Mouse (Mus musculus): Measurements from ENCODE around the gene Carmil3. TPM values are rescaled to one million over a fixed set of nuclear protein-coding genes. Genes with fewer than 3 reads are reported as not detected.
A peak's percentile ranks its signal among the peaks of the same experiment; 100 is the strongest.

Gene Carmil3
- total RNA-seq, 2 experiments from 2014 or later = 57.9 to 64.4 TPM

DNA sequence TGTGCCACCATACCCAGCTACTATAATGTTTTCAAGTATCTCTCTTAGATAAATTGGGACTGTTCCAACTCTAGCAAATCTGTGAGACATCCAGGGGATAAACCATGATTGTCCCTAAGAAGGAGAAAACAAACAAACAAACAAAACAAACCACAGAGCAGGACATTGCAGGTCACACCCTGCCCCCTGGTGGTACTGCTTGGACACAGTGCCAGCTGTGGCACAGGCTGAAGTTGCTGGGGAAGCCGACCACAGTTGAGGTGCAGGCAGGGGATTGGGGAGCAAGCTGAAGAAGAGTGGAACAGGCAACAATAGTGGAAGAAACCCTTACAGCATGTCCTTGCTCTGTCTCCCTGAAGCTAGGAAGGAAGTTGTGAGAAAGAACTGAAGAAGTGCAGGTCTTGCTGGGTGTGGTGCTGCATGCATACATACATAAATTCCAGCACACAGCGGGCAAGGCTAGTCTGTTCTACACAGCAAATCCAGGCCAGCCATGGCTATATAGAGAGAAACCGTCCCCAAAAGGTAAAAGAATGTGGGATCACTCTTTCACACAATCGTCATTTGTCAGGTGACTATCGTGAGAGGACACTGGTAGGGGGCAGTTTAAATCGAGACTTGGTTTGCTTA, 45.8 kb downstream of the Carmil3 start:
- no peak for DNase-seq (ENCODE audit: low spot score in 2 of 2)
- TF ChIP-seq CTCF (conservative IDR thresholded peaks at IDR 0.05) = peak; percentile 90
- H3K27ac ChIP-seq = no peak overlapping the region

DNA sequence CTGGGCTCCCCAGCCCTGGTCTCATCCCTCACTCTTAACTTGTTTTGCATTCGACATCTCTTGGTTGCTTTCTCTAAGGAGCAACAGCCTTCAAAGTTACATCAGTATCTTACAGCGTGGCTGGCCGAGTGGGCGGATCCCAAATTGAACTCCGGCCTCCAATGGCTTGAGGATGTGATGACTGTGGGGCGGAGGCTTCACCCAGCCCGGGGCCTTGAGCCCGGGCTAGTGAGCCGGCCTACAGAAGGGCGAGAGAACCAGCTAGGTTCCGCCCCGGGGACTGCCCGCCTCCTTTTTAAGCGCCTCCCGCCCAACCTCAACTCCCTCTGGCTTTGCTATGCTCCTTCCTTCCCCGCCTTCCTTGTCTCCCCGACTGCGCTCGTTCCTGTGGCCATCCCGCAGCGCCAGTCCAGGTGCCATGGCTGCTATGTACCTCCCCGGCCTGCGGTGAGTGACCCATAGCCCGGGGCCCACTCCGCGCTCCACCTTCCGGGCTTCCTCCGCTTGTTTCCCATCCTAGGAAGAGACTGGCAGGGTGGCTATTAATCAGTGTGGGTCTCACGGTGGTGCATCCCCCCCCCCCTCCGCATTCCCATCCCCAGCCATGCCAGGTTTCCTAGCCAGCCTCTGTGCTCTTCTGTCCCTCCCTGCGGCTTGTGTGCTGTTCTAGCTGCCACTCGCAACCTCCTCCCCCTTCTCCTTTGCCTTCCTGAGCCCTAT, 49.8 kb downstream of the Carmil3 start, which contains the start of gene Pck2:
Pck2 (plus strand) TSS at position 200 of the 720 bp plus-strand sequence.
- DNase-seq (ENCODE audit: low spot score in 2 of 2) = peak; percentile 63 to 77
- Histone ChIP-seq H3K27ac (peak within 1 kb of the TSS; percentile 92), H3K4me3 (peak within 1 kb of the TSS; percentile 80)
- TF ChIP-seq CTCF (conservative IDR thresholded peaks at IDR 0.05) = no peak

More for the DNA sequence above, 45.8 kb downstream of the Carmil3 start:
- H3K4me3 ChIP-seq = no peak overlapping the region

DNA sequence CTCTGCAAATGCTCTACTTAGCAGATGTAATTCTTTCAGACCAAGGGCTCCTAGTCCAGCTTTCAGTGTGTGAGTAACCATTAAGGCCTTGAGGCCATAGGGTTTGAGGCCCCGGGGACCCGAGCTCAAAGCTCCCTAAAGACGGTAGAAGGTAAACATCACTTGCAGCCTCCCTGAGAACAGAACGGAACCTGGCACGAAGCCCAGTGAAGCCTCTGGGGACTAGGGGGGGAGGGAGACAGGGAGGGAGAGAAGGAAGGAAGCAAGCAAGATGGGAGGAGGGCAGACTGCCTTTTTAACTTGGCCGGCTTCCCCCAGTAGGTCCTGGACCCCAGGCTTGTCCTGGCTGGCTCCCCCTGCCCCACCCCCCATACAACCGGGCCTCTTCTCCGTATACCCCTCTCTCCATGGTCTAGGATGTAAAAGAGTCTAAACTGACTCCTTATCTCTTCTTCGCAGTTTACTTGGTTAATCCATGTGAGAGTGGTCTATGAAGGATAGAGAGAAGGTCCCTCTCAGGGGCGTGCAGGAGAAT, 50.4 kb downstream of the Carmil3 start:
- TF ChIP-seq CTCF (conservative IDR thresholded peaks at IDR 0.05) = no peak
- peak; percentile 76 to 77 for DNase-seq (ENCODE audit: low spot score in 2 of 2)
- H3K4me3 ChIP-seq = peak overlapping the region; percentile 80
- peak overlapping the region; percentile 92 for H3K27ac ChIP-seq

DNA sequence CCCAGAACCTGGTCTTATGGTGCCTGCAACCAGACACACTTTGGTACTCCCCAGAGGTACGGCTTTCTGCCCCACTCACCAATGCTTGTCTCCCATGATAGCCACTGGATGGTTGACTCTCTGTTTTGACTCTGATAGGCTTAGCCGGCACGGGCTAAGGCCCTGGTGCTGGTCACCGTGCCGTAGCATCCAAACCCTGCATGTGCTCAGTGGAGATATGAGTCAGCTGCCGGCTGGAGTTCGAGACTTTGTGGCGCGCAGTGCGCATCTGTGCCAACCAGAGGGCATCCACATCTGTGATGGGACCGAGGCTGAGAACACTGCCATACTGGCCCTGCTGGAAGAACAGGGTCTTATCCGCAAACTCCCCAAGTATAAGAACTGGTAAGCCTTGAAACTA, 51.8 kb downstream of the Carmil3 start:
- no peak for TF ChIP-seq CTCF (conservative IDR thresholded peaks at IDR 0.05)
- no peak overlapping the region for H3K4me3 ChIP-seq
- no peak overlapping the region for H3K27ac ChIP-seq
- no peak for DNase-seq (ENCODE audit: low spot score in 2 of 2)

DNA sequence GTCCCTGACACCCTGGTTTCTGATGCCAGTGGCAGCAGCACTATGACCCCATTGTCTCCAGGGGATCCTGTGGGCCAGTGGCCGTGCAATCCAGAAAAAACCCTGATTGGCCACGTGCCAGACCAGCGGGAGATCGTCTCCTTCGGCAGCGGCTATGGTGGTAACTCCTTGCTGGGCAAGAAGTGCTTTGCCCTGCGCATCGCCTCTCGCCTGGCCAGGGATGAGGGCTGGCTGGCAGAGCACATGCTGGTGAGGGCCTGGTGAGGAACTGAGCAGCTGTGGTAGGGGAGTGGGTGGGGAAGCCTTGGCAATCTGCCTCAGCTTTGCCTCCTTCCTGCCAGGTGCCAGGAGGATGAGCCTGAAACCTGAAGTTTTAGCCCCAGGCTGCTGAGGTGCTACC, 53.9 kb downstream of the Carmil3 start:
- H3K27ac ChIP-seq = peak overlapping the region; percentile 52; the same call in 1 of the 2 replicates
- TF ChIP-seq CTCF (conservative IDR thresholded peaks at IDR 0.05) = no peak
- DNase-seq (ENCODE audit: low spot score in 2 of 2) = no peak
- H3K4me3 ChIP-seq = no peak overlapping the region

DNA sequence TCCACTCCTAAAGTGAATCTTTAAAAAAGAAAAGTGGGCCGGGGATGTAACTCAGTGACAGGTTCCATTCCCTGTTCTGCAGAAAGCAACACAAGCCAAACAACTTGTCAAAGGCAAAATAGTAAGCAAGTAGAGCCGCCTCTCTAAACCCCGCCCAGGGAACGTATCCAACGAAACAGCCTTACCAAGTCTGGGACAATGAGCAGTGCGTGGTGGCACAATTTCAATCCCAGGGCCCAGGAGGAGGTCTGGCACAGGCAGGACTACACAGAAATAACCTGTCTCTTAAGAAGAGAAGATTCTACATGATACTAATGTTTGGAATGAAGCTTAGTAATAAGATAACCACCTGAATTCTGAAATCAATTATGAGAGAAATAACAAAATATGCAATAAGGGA, 59.7 kb downstream of the Carmil3 start:
- DNase-seq (ENCODE audit: low spot score in 2 of 2) = no peak
- no peak overlapping the region for H3K27ac ChIP-seq
- 0 out of 2 replicates have a peak, but pooled peaks have one; percentile 0 for TF ChIP-seq CTCF (conservative IDR thresholded peaks at IDR 0.05)
- no peak overlapping the region for H3K4me3 ChIP-seq

DNA sequence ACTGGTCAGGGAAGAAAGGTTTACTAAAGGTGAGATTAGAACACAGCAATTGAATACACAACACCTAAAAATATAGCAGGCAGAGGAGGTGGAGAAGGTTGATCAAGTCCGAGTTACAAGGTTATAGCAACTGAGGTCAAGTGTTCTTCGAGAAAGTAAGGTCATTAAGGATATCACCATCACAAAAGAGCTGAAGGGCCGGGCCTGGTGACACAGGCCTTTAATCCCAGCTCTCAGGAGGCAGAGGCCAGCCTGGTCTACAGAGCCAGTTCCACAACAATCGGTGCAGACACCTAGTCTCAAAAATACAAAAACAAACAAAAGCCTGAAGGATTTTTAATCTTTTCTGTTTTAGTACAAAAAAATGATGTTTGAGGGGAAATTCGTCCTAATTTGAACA, 60.9 kb downstream of the Carmil3 start:
- H3K4me3 ChIP-seq = no peak overlapping the region
- TF ChIP-seq CTCF (conservative IDR thresholded peaks at IDR 0.05) = no peak
- DNase-seq (ENCODE audit: low spot score in 2 of 2) = no peak
- no peak overlapping the region for H3K27ac ChIP-seq

DNA sequence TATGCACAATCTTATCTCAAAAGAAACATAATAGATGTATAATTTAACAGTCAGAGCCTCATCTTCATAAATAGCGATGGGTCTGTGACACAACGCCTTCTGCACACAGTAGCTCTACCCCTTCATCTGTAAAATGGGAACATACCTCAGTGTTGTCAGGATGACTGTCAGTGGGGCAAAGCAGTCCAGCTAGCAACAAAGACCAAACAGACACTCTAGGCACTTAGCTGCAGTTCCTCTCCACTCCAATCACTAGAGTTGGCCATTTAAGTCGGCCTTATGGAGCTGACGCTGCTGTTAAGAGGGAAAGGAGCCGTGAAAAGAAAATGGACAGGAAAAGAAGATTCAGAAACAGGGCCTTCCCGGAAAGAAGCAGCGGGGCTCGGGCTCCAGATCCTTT, 61.3 kb downstream of the Carmil3 start:
- no peak for TF ChIP-seq CTCF (conservative IDR thresholded peaks at IDR 0.05)
- Histone ChIP-seq H3K27ac (no peak overlapping the region), H3K4me3 (no peak overlapping the region)
- DNase-seq (ENCODE audit: low spot score in 2 of 2) = no peak

DNA sequence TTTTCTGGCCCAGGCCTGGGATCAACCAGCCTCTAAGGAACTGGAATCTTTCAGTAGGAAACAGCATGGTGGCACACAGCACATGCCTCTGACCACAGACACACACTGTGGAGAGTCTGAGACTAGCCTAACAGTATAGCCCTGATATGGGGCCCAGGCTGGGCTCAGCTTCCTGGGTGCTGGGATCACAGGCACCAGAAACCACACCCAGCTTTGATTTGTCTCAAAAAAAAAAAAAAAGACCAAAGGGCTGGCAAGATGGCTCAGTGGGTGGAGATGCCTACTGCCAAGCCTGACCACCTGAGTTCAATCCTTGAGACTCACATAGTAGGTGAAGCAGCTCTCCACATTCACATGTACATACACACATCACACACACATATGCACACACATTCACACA, 64.2 kb downstream of the Carmil3 start:
- no peak overlapping the region for H3K4me3 ChIP-seq
- TF ChIP-seq CTCF (conservative IDR thresholded peaks at IDR 0.05) = no peak
- H3K27ac ChIP-seq = no peak overlapping the region
- DNase-seq (ENCODE audit: low spot score in 2 of 2) = no peak

DNA sequence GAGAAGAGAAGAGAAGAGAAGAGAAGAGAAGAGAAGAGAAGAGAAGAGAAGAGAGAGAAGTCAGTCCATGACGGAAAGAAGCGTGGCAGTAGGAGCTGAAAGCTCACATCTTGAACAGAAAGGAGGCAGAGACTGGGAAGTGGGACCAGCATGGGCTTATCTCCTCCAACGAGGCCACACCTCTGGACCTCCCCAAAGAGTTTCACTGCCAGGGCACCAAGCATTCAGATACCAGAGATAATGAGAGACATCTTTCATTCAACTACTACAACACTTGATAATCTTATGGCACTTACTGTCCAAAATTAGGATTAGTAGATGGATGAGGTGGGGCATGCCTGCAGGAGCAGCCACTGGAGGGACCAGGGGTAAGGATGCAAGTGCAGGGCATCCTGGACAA, 65.3 kb downstream of the Carmil3 start:
- no peak overlapping the region for H3K4me3 ChIP-seq
- TF ChIP-seq CTCF (conservative IDR thresholded peaks at IDR 0.05) = no peak
- DNase-seq (ENCODE audit: low spot score in 2 of 2) = no peak
- no peak overlapping the region for H3K27ac ChIP-seq

DNA sequence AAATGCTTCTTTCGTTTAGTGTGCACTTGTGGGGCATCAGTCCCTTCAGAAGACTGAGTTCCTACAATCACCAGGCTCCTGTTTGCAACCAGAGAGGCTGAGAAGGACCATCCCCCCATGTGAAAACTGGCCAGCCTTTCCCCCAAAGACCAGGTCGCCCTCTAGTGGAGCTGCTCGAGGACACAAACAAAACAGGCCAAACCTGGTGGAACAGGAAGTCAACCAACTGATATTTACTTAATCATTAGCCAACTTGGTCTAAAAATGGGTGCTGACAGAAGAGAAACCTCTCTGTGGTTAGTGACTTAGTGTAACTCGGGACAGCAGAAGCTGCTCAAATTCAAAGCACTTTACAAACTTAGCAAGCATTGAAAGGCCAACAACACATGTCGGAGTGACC, 66.6 kb downstream of the Carmil3 start:
- Histone ChIP-seq H3K4me3 (no peak overlapping the region), H3K27ac (peak overlapping the region; percentile 24; the same call in 1 of the 2 replicates)
- peak; percentile 69 to 80 for DNase-seq (ENCODE audit: low spot score in 2 of 2)
- peak; percentile 90 for TF ChIP-seq CTCF (conservative IDR thresholded peaks at IDR 0.05)

DNA sequence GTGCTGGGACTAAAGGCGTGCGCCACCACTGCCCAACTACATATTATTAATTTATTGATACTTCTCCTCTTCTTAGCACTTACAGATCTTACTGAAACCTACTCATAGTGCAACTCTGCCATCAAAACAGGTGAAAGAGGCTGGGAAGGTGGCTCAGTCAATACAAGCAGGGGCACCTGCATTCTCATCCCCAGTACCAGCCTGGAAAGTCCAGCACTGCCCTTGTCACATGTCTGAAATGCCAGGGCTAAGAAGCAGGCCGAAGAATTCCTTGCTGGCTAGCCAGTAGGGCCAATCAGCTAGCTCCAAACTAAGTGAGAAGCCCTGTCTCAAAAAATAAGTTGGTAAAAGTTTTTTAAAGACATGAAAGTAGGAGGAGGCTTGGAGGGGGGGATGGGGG, 67.1 kb downstream of the Carmil3 start:
- no peak overlapping the region for H3K4me3 ChIP-seq
- no peak for TF ChIP-seq CTCF (conservative IDR thresholded peaks at IDR 0.05)
- no peak for DNase-seq (ENCODE audit: low spot score in 2 of 2)
- 0 out of 2 replicates have a peak overlapping the region, but pooled peaks have one; percentile 24 for H3K27ac ChIP-seq

Other genes starting within 250 kb of the Carmil3 start
- 10 to 100 TPM; 18.6 to 23.7 TPM for gene Dhrs4, start 11.9 kb upstream of the Carmil3 start, total RNA-seq (2021)
- gene Cpne6, start 19.8 kb downstream of the Carmil3 start, total RNA-seq (2021) = 100 to 1,000 TPM; 723 to 730 TPM
- gene Nrl, start 34.3 kb downstream of the Carmil3 start, total RNA-seq (2021) = 1 to 10 TPM; 2.2 to 3.6 TPM
- 10 to 100 TPM; 45.0 to 47.6 TPM for gene Pck2, start 49.6 kb downstream of the Carmil3 start, total RNA-seq (2021)
- 10 to 100 TPM; 84.2 to 87.6 TPM for gene Dcaf11, start 69.4 kb downstream of the Carmil3 start, total RNA-seq (2021)
- gene A730061H03Rik, start 69.8 kb downstream of the Carmil3 start, total RNA-seq (2021) = under 1 TPM in 1 of 2 experiments, not detected in 1; 0.92 TPM
- not detected for gene Fitm1, start 85.0 kb downstream of the Carmil3 start, total RNA-seq (2021)
- gene Psme1, start 87.5 kb downstream of the Carmil3 start, total RNA-seq (2021) = 10 to 100 TPM; 55.5 to 61.2 TPM
- 10 to 100 TPM; 43.5 to 49.7 TPM for gene Emc9, start 94.7 kb downstream of the Carmil3 start, total RNA-seq (2021)
- gene Psme2, start 100.5 kb downstream of the Carmil3 start, total RNA-seq (2021) = 10 to 100 TPM; 45.2 to 60.4 TPM
- gene Rnf31, start 101.1 kb downstream of the Carmil3 start, total RNA-seq (2021) = 10 to 100 TPM; 46.3 to 47.0 TPM
- gene Irf9, start 112.9 kb downstream of the Carmil3 start, total RNA-seq (2021) = 10 to 100 TPM; 11.6 to 12.1 TPM
- 1 to 10 TPM; 1.9 to 2.5 TPM for gene Rec8, start 127.4 kb downstream of the Carmil3 start, total RNA-seq (2021)
- gene Ipo4, start 145.3 kb downstream of the Carmil3 start, total RNA-seq (2021) = 100 to 1,000 TPM; 139 to 142 TPM
- 1 to 10 TPM; 2.6 to 6.5 TPM for gene Gm49378, start 147.2 kb downstream of the Carmil3 start, total RNA-seq (2021)
- gene Tm9sf1, start 153.2 kb downstream of the Carmil3 start, total RNA-seq (2021) = 10 to 100 TPM; 40.4 to 45.8 TPM
- 1 to 10 TPM in 1 of 2 experiments, under 1 TPM in 1; 0.96 to 1.6 TPM for gene Tssk4, start 159.5 kb downstream of the Carmil3 start, total RNA-seq (2021)
- gene Mdp1, start 169.9 kb downstream of the Carmil3 start, total RNA-seq (2021) = 10 to 100 TPM; 51.2 to 55.4 TPM
- 10 to 100 TPM; 26.0 to 26.1 TPM for gene Gmpr2, start 181.3 kb downstream of the Carmil3 start, total RNA-seq (2021)
- gene Nedd8, start 181.5 kb downstream of the Carmil3 start, total RNA-seq (2021) = 100 to 1,000 TPM; 301 to 309 TPM
- 10 to 100 TPM; 15.2 to 16.2 TPM for gene Tinf2, start 191.2 kb downstream of the Carmil3 start, total RNA-seq (2021)
- not detected for gene Tgm1, start 223.3 kb downstream of the Carmil3 start, total RNA-seq (2021)
- 10 to 100 TPM; 44.9 to 49.5 TPM for gene Rabggta, start 231.6 kb downstream of the Carmil3 start, total RNA-seq (2021)

Data from layer of hippocampus, adult 2 months (tissue).